Mouse (Mus musculus) embryonic facial prominence, embryonic 13.5 days (tissue): ENCODE data around the gene Cyp3a41b. TPM values are rescaled to one million over a fixed set of nuclear protein-coding genes. Genes with fewer than 3 reads are reported as not detected.
"Not testable (repeated sequence)": the region's sequence is repeated elsewhere in the genome, so short reads cannot be mapped to it uniquely, and the experiment has no call there.

Experiments
- ATAC-seq: fragments of 200-750 bp; cut with Nextera tagmentation; 2 replicates; pipeline ENCODE4 v1.8.0; 2017; ENCODE audit warnings: low read depth; ENCODE audit not compliant: insufficient number of reproducible peaks, insufficient read depth, low FRiP score, low TSS enrichment
- H3K27ac ChIP-seq: fragments of 300-500 bp; sonication (generic); 2 replicates; pipeline ENCODE4 v1.5.1; 2015; ENCODE audit warnings: moderate library complexity, mild to moderate bottlenecking, inconsistent platforms
- H3K27me3 ChIP-seq: fragments of 300-500 bp; sonication (generic); 2 replicates; pipeline ENCODE4 v1.6.1; 2015; ENCODE audit warnings: mild to moderate bottlenecking, inconsistent platforms
- H3K36me3 ChIP-seq: fragments of 300-500 bp; sonication (generic); 2 replicates; pipeline ENCODE4 v1.6.1; 2015; ENCODE audit warnings: mild to moderate bottlenecking, inconsistent platforms
- H3K4me1 ChIP-seq: fragments of 300-500 bp; sonication (generic); 2 replicates; pipeline ENCODE4 v1.6.1; 2015; ENCODE audit warnings: inconsistent platforms
- H3K4me2 ChIP-seq: fragments of 300-500 bp; sonication (generic); 2 replicates; pipeline ENCODE4 v1.6.1; 2015; ENCODE audit warnings: moderate library complexity, mild to moderate bottlenecking, inconsistent platforms
- H3K4me3 ChIP-seq: fragments of 300-500 bp; sonication (generic); 2 replicates; pipeline ENCODE4 v1.5.1; 2015; ENCODE audit warnings: mild to moderate bottlenecking, inconsistent platforms
- H3K9ac ChIP-seq: fragments of 300-500 bp; sonication (generic); 2 replicates; pipeline ENCODE4 v1.6.1; 2015; ENCODE audit warnings: mild to moderate bottlenecking, inconsistent platforms
- H3K9me3 ChIP-seq: fragments of 300-500 bp; sonication (generic); 2 replicates; pipeline ENCODE4 v1.6.1; 2016; ENCODE audit warnings: inconsistent platforms
- WGBS: fragments of 180-500 bp; shearing (Covaris S2); methylation state at CpG from one replicate; pipeline ENCODE4 v1.1.7; 2015; ENCODE audit warnings: mixed read lengths; 5-methylcytosine and 5-hydroxymethylcytosine counted together
- polyA plus RNA-seq: library from polyadenylated mRNA; unstranded; fragments of >200 nt; fragmentation: Nextera tagmentation; extraction: Ambion mirVana; gene quantifications from 2 replicates; pipeline ENCODE4 v1.2.1, GENCODE M21; 2015

Cyp3a41b gene
- not detected in 2 replicates for polyA plus RNA-seq

- not testable (repeated sequence) for H3K9ac ChIP-seq, H3K9me3 ChIP-seq, H3K4me1 ChIP-seq, H3K27ac ChIP-seq, ATAC-seq, H3K4me2 ChIP-seq, H3K36me3 ChIP-seq, H3K4me3 ChIP-seq, H3K27me3 ChIP-seq
- WGBS: 56% methylated on average over 1 of the region's 2 CpGs
Measured at GRCm38 (mm10) chr5:145584630-145585029, at the start of gene Cyp3a41b. Cyp3a41b (minus strand) TSS chr5:145584730.

GRCm38 (mm10) chr5:145632286-145632685 is 47.8 kb upstream of the Cyp3a41b start:
- WGBS: 85% methylated on average over 1 of the region's 1 CpGs
- H3K4me2 ChIP-seq, H3K4me3 ChIP-seq, H3K9ac ChIP-seq, H3K27ac ChIP-seq, H3K4me1 ChIP-seq, H3K27me3 ChIP-seq, H3K36me3 ChIP-seq, ATAC-seq: not testable (repeated sequence)
- H3K9me3 ChIP-seq: peaks cover 48% of the 10 kb centered on the region

GRCm38 (mm10) chr5:145604891-145605290 is 20.4 kb upstream of the Cyp3a41b start:
- H3K4me3 ChIP-seq, H3K36me3 ChIP-seq, ATAC-seq, H3K9ac ChIP-seq, H3K27me3 ChIP-seq, H3K4me2 ChIP-seq, H3K27ac ChIP-seq, H3K4me1 ChIP-seq: not testable (repeated sequence)
- H3K9me3 ChIP-seq: peaks cover 23% of the 10 kb centered on the region
- 71% methylated on average over 1 of the region's 1 CpGs for WGBS

GRCm38 (mm10) chr5:145597851-145598250 is 13.3 kb upstream of the Cyp3a41b start:
- H3K4me2 ChIP-seq, H3K27me3 ChIP-seq, H3K36me3 ChIP-seq, ATAC-seq, H3K4me1 ChIP-seq, H3K4me3 ChIP-seq, H3K27ac ChIP-seq, H3K9ac ChIP-seq: not testable (repeated sequence)
- 83% methylated on average over 5 of the region's 5 CpGs for WGBS
- H3K9me3 ChIP-seq: peaks cover 12% of the 10 kb centered on the region

GRCm38 (mm10) chr5:145577321-145577720 is 7.2 kb downstream of the Cyp3a41b start:
- H3K9ac ChIP-seq, H3K36me3 ChIP-seq, H3K4me1 ChIP-seq, H3K9me3 ChIP-seq, H3K4me3 ChIP-seq, ATAC-seq, H3K27me3 ChIP-seq, H3K27ac ChIP-seq, H3K4me2 ChIP-seq: not testable (repeated sequence)
- WGBS: 67% methylated on average over 1 of the region's 1 CpGs

- not testable (repeated sequence) for H3K9ac ChIP-seq, H3K36me3 ChIP-seq, H3K9me3 ChIP-seq, H3K4me1 ChIP-seq, ATAC-seq, H3K4me2 ChIP-seq, H3K4me3 ChIP-seq, H3K27ac ChIP-seq, H3K27me3 ChIP-seq
- 83% methylated on average over 4 of the region's 4 CpGs for WGBS
Measured at GRCm38 (mm10) chr5:145575660-145576059, 8.9 kb downstream of the Cyp3a41b start.

GRCm38 (mm10) chr5:145571922-145572321 is 12.6 kb downstream of the Cyp3a41b start:
- H3K9me3 ChIP-seq, H3K4me2 ChIP-seq, H3K4me3 ChIP-seq, H3K9ac ChIP-seq, H3K4me1 ChIP-seq, H3K36me3 ChIP-seq, ATAC-seq, H3K27me3 ChIP-seq, H3K27ac ChIP-seq: not testable (repeated sequence)
- 73% methylated on average over 2 of the region's 2 CpGs for WGBS

Other genes starting within 250 kb of the Cyp3a41b start
- not detected in 2 replicates for gene Cyp3a57, start 239.5 kb downstream of the Cyp3a41b start, polyA plus RNA-seq
- gene Cyp3a16, start 115.0 kb downstream of the Cyp3a41b start, polyA plus RNA-seq: not detected in 2 replicates
- gene Cyp3a41a, start 135.4 kb upstream of the Cyp3a41b start, polyA plus RNA-seq: not detected in 2 replicates
- gene Cyp3a44, start 221.1 kb upstream of the Cyp3a41b start, polyA plus RNA-seq: not detected in 2 replicates